Mouse (Mus musculus) olfactory bulb, adult 2 months (tissue): Measurements from ENCODE around the gene Syt2. TPM values are rescaled to one million over a fixed set of nuclear protein-coding genes. Genes with fewer than 3 reads are reported as not detected.

Experiments
- H3K27ac ChIP-seq: fragments of 200-500 bp; 2 replicates; pipeline ENCODE4 v1.5.1; 2012; ENCODE audit warnings: low read depth, low read length; ENCODE audit not compliant: insufficient read depth
- H3K4me1 ChIP-seq: fragments of 200-500 bp; 2 replicates; pipeline ENCODE4 v1.6.1; 2012; ENCODE audit warnings: low read length; ENCODE audit not compliant: control insufficient read depth, insufficient read depth
- H3K4me3 ChIP-seq: fragments of 200-500 bp; 2 replicates; pipeline ENCODE4 v1.5.1; 2012; ENCODE audit warnings: mild to moderate bottlenecking, low read depth, low read length, moderate library complexity; ENCODE audit not compliant: insufficient read depth
- CTCF ChIP-seq: fragments of 200-500 bp; IDR thresholded peaks from 2 replicates; pipeline ENCODE4 v1.5.1; 2012; ENCODE audit warnings: low read depth, mild to moderate bottlenecking, low read length, moderate library complexity; ENCODE audit not compliant: insufficient read depth
- POLR2A ChIP-seq: fragments of 200-500 bp; IDR thresholded peaks from 2 replicates; pipeline ENCODE4 v1.6.1; 2012; ENCODE audit warnings: mild to moderate bottlenecking, low read depth, low read length, moderate library complexity; ENCODE audit not compliant: insufficient read depth
- WGBS: fragments of 180-500 bp; shearing (Covaris S2); methylation state at CpG from one replicate; pipeline ENCODE4 v1.1.7; 2018; 5-methylcytosine and 5-hydroxymethylcytosine counted together
- polyA plus RNA-seq: library from polyadenylated mRNA; stranded (reverse); fragments of >200 nt; gene quantifications from 2 replicates; pipeline ENCODE4 v1.2.4, GENCODE M21; 2012; ENCODE audit warnings: low replicate concordance; ENCODE audit not compliant: missing spikeins, insufficient read depth, insufficient read length

The Syt2 gene
- polyA plus RNA-seq, 1 experiment = not detected

- peaks cover 16% of the 10 kb centered on the region for H3K4me1 ChIP-seq
- TF ChIP-seq POLR2A = no peak
- TF ChIP-seq CTCF = no peak
- 58% methylated on average over 6 of the region's 6 CpGs for WGBS
- H3K4me3 ChIP-seq = no peak overlapping the region
- H3K27ac ChIP-seq = no peak overlapping the region
Observed at GRCm38 (mm10) chr1:134771353-134771752, 124.9 kb downstream of the Syt2 start.

- no peak overlapping the region for H3K4me3 ChIP-seq
- 67% methylated on average over 7 of the region's 7 CpGs for WGBS
- TF ChIP-seq POLR2A (no peak), CTCF (no peak)
- H3K4me1 ChIP-seq = peaks cover 19% of the 10 kb centered on the region
- H3K27ac ChIP-seq = no peak overlapping the region
Observed at GRCm38 (mm10) chr1:134771999-134772398, 125.5 kb downstream of the Syt2 start.

- no peak for TF ChIP-seq CTCF
- 83% methylated on average over 3 of the region's 3 CpGs for WGBS
- no peak overlapping the region for H3K4me3 ChIP-seq
- H3K27ac ChIP-seq = no peak overlapping the region
- peaks cover 20% of the 10 kb centered on the region for H3K4me1 ChIP-seq
Observed at GRCm38 (mm10) chr1:134772821-134773220, 126.3 kb downstream of the Syt2 start.

GRCm38 (mm10) chr1:134773256-134773655 is 126.8 kb downstream of the Syt2 start:
- WGBS = 65% methylated on average over 12 of the region's 12 CpGs
- Histone ChIP-seq H3K27ac (no peak overlapping the region), H3K4me3 (no peak overlapping the region), H3K4me1 (peaks cover 23% of the 10 kb centered on the region)
- no peak for TF ChIP-seq POLR2A
- no peak for TF ChIP-seq CTCF

GRCm38 (mm10) chr1:134774247-134774646 is 127.8 kb downstream of the Syt2 start:
- 79% methylated on average over 2 of the region's 2 CpGs for WGBS
- no peak overlapping the region for H3K4me3 ChIP-seq

GRCm38 (mm10) chr1:134774728-134775287 is 128.3 kb downstream of the Syt2 start:
- 31% methylated on average over 6 of the region's 6 CpGs for WGBS
- Histone ChIP-seq H3K27ac (peak overlapping the region; percentile 74; the same call in 1 of the 2 replicates), H3K4me3 (no peak overlapping the region), H3K4me1 (peaks cover 24% of the 10 kb centered on the region)
- TF ChIP-seq POLR2A = no peak
- no peak for TF ChIP-seq CTCF

More at GRCm38 (mm10) chr1:134774247-134774646, 127.8 kb downstream of the Syt2 start:
- TF ChIP-seq CTCF (no peak), POLR2A (no peak)
- Histone ChIP-seq H3K4me1 (peaks cover 24% of the 10 kb centered on the region), H3K27ac (no peak overlapping the region)

- peaks cover 24% of the 10 kb centered on the region for H3K4me1 ChIP-seq
- no peak overlapping the region for H3K27ac ChIP-seq
- 42% methylated on average over 3 of the region's 3 CpGs for WGBS
- TF ChIP-seq POLR2A (no peak), CTCF (no peak)
- no peak overlapping the region for H3K4me3 ChIP-seq
Observed at GRCm38 (mm10) chr1:134775631-134776030, 129.2 kb downstream of the Syt2 start.

GRCm38 (mm10) chr1:134777201-134777885 is 130.9 kb downstream of the Syt2 start:
- no peak for TF ChIP-seq CTCF
- TF ChIP-seq POLR2A = no peak
- WGBS = 85% methylated on average over 11 of the region's 12 CpGs
- peaks cover 20% of the 10 kb centered on the region for H3K4me1 ChIP-seq
- H3K4me3 ChIP-seq = no peak overlapping the region
- H3K27ac ChIP-seq = no peak overlapping the region

- no peak for TF ChIP-seq CTCF
- no peak for TF ChIP-seq POLR2A
- peaks cover 22% of the 10 kb centered on the region for H3K4me1 ChIP-seq
- H3K27ac ChIP-seq = no peak overlapping the region
- H3K4me3 ChIP-seq = no peak overlapping the region
- WGBS = 44% methylated on average over 13 of the region's 13 CpGs
Observed at GRCm38 (mm10) chr1:134777936-134778548, 131.6 kb downstream of the Syt2 start.
